8 mouse cellular contexts compared by ENCODE assay signal in genomic region chr3:108838980-108839379, GRCm38 (mm10). TPM values are rescaled to one million over a fixed set of nuclear protein-coding genes. Genes with fewer than 3 reads are reported as not detected.
DNase-seq lines count a peak whose midpoint lies in the region; ATAC-seq and TF ChIP-seq lines count a peak whose summit lies in the region.

No protein-coding gene starts in this region.

- no peak for ATAC-seq in forebrain, embryonic 12.5 days (ENCODE audit: low FRiP score)
- no peak for ATAC-seq in limb, embryonic 13.5 days (ENCODE audit: low FRiP score, low read depth)
- ATAC-seq in neural tube, embryonic 14.5 days (ENCODE audit: low read depth) = no peak

- 92% methylated on average over 7 of the region's 7 CpGs for WGBS in forebrain, embryonic 12.5 days
- WGBS in limb, embryonic 13.5 days = 84% methylated on average over 7 of the region's 7 CpGs
- 84% methylated on average over 7 of the region's 7 CpGs for WGBS in neural tube, embryonic 14.5 days

- H3K9ac ChIP-seq in forebrain, embryonic 12.5 days = no peak overlapping the region
- no peak overlapping the region for H3K9ac ChIP-seq in limb, embryonic 13.5 days
- H3K9ac ChIP-seq in neural tube, embryonic 14.5 days (replicated peaks; ENCODE audit: low read depth, low read length) = no peak overlapping the region

- peaks cover 10% of the 10 kb centered on the region for H3K4me1 ChIP-seq in forebrain, embryonic 12.5 days
- H3K4me1 ChIP-seq in limb, embryonic 13.5 days = peaks cover 15% of the 10 kb centered on the region
- H3K4me1 ChIP-seq in neural tube, embryonic 14.5 days (ENCODE audit: control insufficient read depth, insufficient read depth, low read length) = no peaks in the 10 kb centered on the region

- H3K27me3 ChIP-seq in forebrain, embryonic 12.5 days = no peaks in the 10 kb centered on the region
- no peaks in the 10 kb centered on the region for H3K27me3 ChIP-seq in limb, embryonic 13.5 days
- H3K27me3 ChIP-seq in neural tube, embryonic 14.5 days (ENCODE audit: control insufficient read depth, insufficient read depth, low read length) = no peaks in the 10 kb centered on the region

- peak overlapping the region; percentile 52 for H3K4me2 ChIP-seq in forebrain, embryonic 12.5 days
- H3K4me2 ChIP-seq in limb, embryonic 13.5 days (replicated peaks) = peak overlapping the region; percentile 69
- peak overlapping the region; percentile 72; the same call in 1 of the 2 replicates for H3K4me2 ChIP-seq in neural tube, embryonic 14.5 days (ENCODE audit: low read depth, low read length)

- no peak for DNase-seq in left cerebral cortex, adult 2 months (ENCODE audit: extremely low spot score in 1 of 2, low spot score in 2 of 2)
- DNase-seq in left cerebral cortex, adult 18-20 months (ENCODE audit: low spot score in 2 of 2) = no peak
- no peak for DNase-seq in embryo, embryonic 9.5 days (ENCODE audit: extremely low spot score)
- DNase-seq in left cerebral cortex, adult 11 months (ENCODE audit: low spot score) = no peak
- no peak for DNase-seq in adrenal gland, adult 8-10 months

- peak overlapping the region; percentile 78 for H3K4me3 ChIP-seq in left cerebral cortex, adult 2 months
- no peak overlapping the region for H3K4me3 ChIP-seq in forebrain, embryonic 12.5 days (replicated peaks)
- H3K4me3 ChIP-seq in limb, embryonic 13.5 days = peak overlapping the region; percentile 79
- H3K4me3 ChIP-seq in neural tube, embryonic 14.5 days (ENCODE audit: low read depth, low read length) = no peak overlapping the region

- H3K36me3 ChIP-seq in forebrain, embryonic 12.5 days (replicated peaks) = no peaks in the 10 kb centered on the region; the same call in 1 of the 2 replicates
- peaks cover 5% of the 10 kb centered on the region for H3K36me3 ChIP-seq in limb, embryonic 13.5 days
- H3K36me3 ChIP-seq in neural tube, embryonic 14.5 days (ENCODE audit: control insufficient read depth, insufficient read depth, low read length) = no peaks in the 10 kb centered on the region

- intact Hi-C loops in left cerebral cortex, adult 2 months (cut with DNase I) = no loop called here

- no peak for TF ChIP-seq CTCF in left cerebral cortex, adult 2 months (IDR thresholded peaks at IDR 0.05)

- H3K27ac ChIP-seq in left cerebral cortex, adult 2 months = no peak overlapping the region
- H3K27ac ChIP-seq in forebrain, embryonic 12.5 days = no peak overlapping the region
- no peak overlapping the region for H3K27ac ChIP-seq in limb, embryonic 13.5 days
- H3K27ac ChIP-seq in neural tube, embryonic 14.5 days (ENCODE audit: low read depth, low read length) = no peak overlapping the region

- no peaks in the 10 kb centered on the region for H3K9me3 ChIP-seq in forebrain, embryonic 12.5 days
- no peaks in the 10 kb centered on the region for H3K9me3 ChIP-seq in limb, embryonic 13.5 days
- 0 out of 2 replicates have a peak, but pooled peaks cover 2% of the 10 kb centered on the region for H3K9me3 ChIP-seq in neural tube, embryonic 14.5 days (ENCODE audit: control insufficient read depth, low read length)

RNA-seq across cellular contexts. Expression of gene Stxbp3, which starts 1.3 kb away (rescaled TPM):
- total RNA-seq in left cerebral cortex, adult 2 months (2021) = 10 to 100 TPM; 17.8 to 23.1 TPM
- 10 to 100 TPM; 19.3 to 19.9 TPM for total RNA-seq in left cerebral cortex, adult 18-20 months (2021)
- 21.3 and 23.1 TPM in 2 replicates for polyA plus RNA-seq in forebrain, embryonic 12.5 days (2016; fragmentation: Nextera tagmentation; extraction: Ambion mirVana)
- 38.6 and 38.8 TPM in 2 replicates for polyA plus RNA-seq in limb, embryonic 13.5 days (2015; fragmentation: Nextera tagmentation; extraction: Ambion mirVana)
- polyA plus RNA-seq in neural tube, embryonic 14.5 days (2014; fragmentation: Nextera tagmentation; extraction: Ambion mirVana) = 11.5 and 16.0 TPM in 2 replicates
- total RNA-seq in adrenal gland, adult 8-10 months (2022) = 10 to 100 TPM; 59.8 to 75.3 (median 63.4) TPM

RNA-seq across cellular contexts. Expression of gene Fndc7, which starts 50.8 kb away (rescaled TPM):
- total RNA-seq in left cerebral cortex, adult 2 months (2021) = under 1 TPM in 1 of 2 experiments, not detected in 1; 0.26 TPM
- under 1 TPM; 0.07 to 0.42 TPM for total RNA-seq in left cerebral cortex, adult 18-20 months (2021)
- polyA plus RNA-seq in forebrain, embryonic 12.5 days (2016; fragmentation: Nextera tagmentation; extraction: Ambion mirVana) = 0.22 TPM in 1 of 2 replicates, not detected in the other
- polyA plus RNA-seq in limb, embryonic 13.5 days (2015; fragmentation: Nextera tagmentation; extraction: Ambion mirVana) = 0.09 and 0.23 TPM in 2 replicates
- polyA plus RNA-seq in neural tube, embryonic 14.5 days (2014; fragmentation: Nextera tagmentation; extraction: Ambion mirVana) = 0.07 TPM in 1 of 2 replicates, not detected in the other
- 1 to 10 TPM in 2 of 4 experiments, under 1 TPM in 2; 0.35 to 2.2 (median 0.90) TPM for total RNA-seq in adrenal gland, adult 8-10 months (2022)

Comparison
In these comparisons a context has a peak if more than half of its experiments do, and no peak if none do; other contexts are left out.
1. H3K4me3 ChIP-seq: peak in left cerebral cortex, adult 2 months (single experiment) and limb, embryonic 13.5 days (single experiment); none in forebrain, embryonic 12.5 days (single experiment) and neural tube, embryonic 14.5 days (single experiment).
2. Peak in every context shown above with its lines, with median percentiles within 50 percentile points of each other: H3K4me2 ChIP-seq.